ENCODE assay signal across 10 mouse cellular contexts in the genomic region with DNA sequence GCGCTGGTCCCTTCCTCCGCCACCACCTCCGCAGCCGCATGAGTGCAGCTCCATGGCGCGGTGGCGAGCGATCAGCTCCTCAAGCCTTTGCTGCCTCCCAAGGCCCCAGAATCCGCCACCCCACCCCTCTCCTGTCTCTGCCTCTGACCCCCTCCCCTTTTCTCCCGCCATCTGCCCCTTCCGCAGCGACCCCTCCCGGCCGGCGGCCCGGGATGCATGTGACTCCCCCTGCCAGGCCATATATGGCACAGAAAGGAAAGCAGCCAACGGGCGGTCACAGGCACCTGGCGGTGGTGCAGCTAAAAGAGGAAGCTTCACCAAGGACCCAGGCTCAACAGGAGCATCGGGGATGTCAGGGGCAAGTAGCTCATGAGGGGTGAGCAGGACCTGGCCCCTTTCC. TPM values are rescaled to one million over a fixed set of nuclear protein-coding genes. Genes with fewer than 3 reads are reported as not detected.
DNase-seq lines count a peak whose midpoint lies in the region; ATAC-seq and TF ChIP-seq lines count a peak whose summit lies in the region.
"Not testable (repeated sequence)": the region's sequence is repeated elsewhere in the genome, so short reads cannot be mapped to it uniquely, and the experiment has no call there.
"Had no signal": no experiment of that assay in that cellular context is flagged by ENCODE, and none has a peak within 500 bp of the region (broad histone marks: within the 10 kb centered on the region; RNA-seq: fewer than 3 reads in every experiment).

No protein-coding gene starts in this region.

- not testable (repeated sequence) for H3K4me1 ChIP-seq in embryonic facial prominence, embryonic 14.5 days (ENCODE audit: control insufficient read depth, insufficient read depth, low read length); heart, embryonic 11.5 days (ENCODE audit: control insufficient read depth, insufficient read depth, low read length); intestine, postnatal 0 days (replicated peaks; ENCODE audit: control insufficient read depth, insufficient read depth, low read length)

- WGBS in embryonic facial prominence, embryonic 14.5 days, result 0% methylated on average over 3 of the region's 20 CpGs
- 5% methylated on average over 10 of the region's 20 CpGs for WGBS in heart, embryonic 11.5 days (ENCODE audit: insufficient replicate concordance)
- 4% methylated on average over 18 of the region's 20 CpGs for WGBS in intestine, postnatal 0 days

- peak overlapping the region; percentile 55 for H3K4me2 ChIP-seq in embryonic facial prominence, embryonic 14.5 days (ENCODE audit: low read depth, low read length)
- peak overlapping the region; percentile 56 for H3K4me2 ChIP-seq in heart, embryonic 11.5 days
- peak overlapping the region; percentile 65 for H3K4me2 ChIP-seq in intestine, postnatal 0 days (replicated peaks; ENCODE audit: low read depth)

- H3K36me3 ChIP-seq in embryonic facial prominence, embryonic 14.5 days (ENCODE audit: control insufficient read depth, insufficient read depth, low read length); heart, embryonic 11.5 days (ENCODE audit: control insufficient read depth, insufficient read depth, low read length); intestine, postnatal 0 days (ENCODE audit: control insufficient read depth, insufficient read depth): not testable (repeated sequence)

- H3K9ac ChIP-seq in embryonic facial prominence, embryonic 14.5 days (ENCODE audit: low read depth, low read length), result peak overlapping the region; percentile 46; the same call in 1 of the 2 replicates
- H3K9ac ChIP-seq in heart, embryonic 11.5 days (ENCODE audit: low read depth, low read length), result 0 out of 2 replicates have a peak overlapping the region, but pooled peaks have one; percentile 28
- H3K9ac ChIP-seq in intestine, postnatal 0 days (ENCODE audit: low read depth, low read length), result not testable (repeated sequence)

- peak; percentile 4 for DNase-seq in adrenal gland, postnatal 14 days
- peak; percentile 32 for DNase-seq in embryonic facial prominence, embryonic 14.5 days (ENCODE audit: low spot score)
- peak; percentile 10 to 25 for DNase-seq in left cerebral cortex, postnatal 36 days (ENCODE audit: low spot score in 2 of 2)
- DNase-seq in lung, postnatal 10 days, result peak; percentile 11
- DNase-seq in ovary, postnatal 36 days (ENCODE audit: low spot score), result peak; percentile 2
- peak; percentile 37 for DNase-seq in thymus, postnatal 25 days

- H3K27me3 ChIP-seq in embryonic facial prominence, embryonic 14.5 days (replicated peaks; ENCODE audit: control insufficient read depth, insufficient read depth, low read length); heart, embryonic 11.5 days (ENCODE audit: control insufficient read depth, insufficient read depth, low read length); intestine, postnatal 0 days (replicated peaks; ENCODE audit: control insufficient read depth, insufficient read depth, low read length): not testable (repeated sequence)

- intact Hi-C loops in left cerebral cortex, postnatal 36 days (cut with DNase I), result not testable (repeated sequence)

- H3K4me3 ChIP-seq in embryonic facial prominence, embryonic 14.5 days (ENCODE audit: low read depth, low read length), result peak overlapping the region; percentile 34
- peak overlapping the region; percentile 31 for H3K4me3 ChIP-seq in heart, embryonic 11.5 days (ENCODE audit: low read depth, low read length)
- H3K4me3 ChIP-seq in intestine, postnatal 0 days (ENCODE audit: low read depth, low read length), result peak overlapping the region; percentile 18; the same call in 1 of the 2 replicates

- not testable (repeated sequence) for H3K9me3 ChIP-seq in embryonic facial prominence, embryonic 14.5 days (ENCODE audit: control insufficient read depth, low read length); heart, embryonic 11.5 days (replicated peaks; ENCODE audit: control insufficient read depth, low read length); intestine, postnatal 0 days (ENCODE audit: control insufficient read depth)

- not testable (repeated sequence) for ATAC-seq in embryonic facial prominence, embryonic 14.5 days (ENCODE audit: low read depth); heart, embryonic 11.5 days (replicated peaks; ENCODE audit: insufficient number of reproducible peaks, low FRiP score, low TSS enrichment); intestine, postnatal 0 days

- peak; percentile 60 for TF ChIP-seq CTCF in intestine, postnatal 0 days (IDR thresholded peaks at IDR 0.05; ENCODE audit: low read depth)

- H3K27ac ChIP-seq in embryonic facial prominence, embryonic 14.5 days (replicated peaks; ENCODE audit: low read depth, low read length); heart, embryonic 11.5 days (ENCODE audit: low read depth, low read length); intestine, postnatal 0 days (ENCODE audit: low read depth, low read length): not testable (repeated sequence)

RNA-seq across cellular contexts. Expression of gene Gm3629, which starts 14.6 kb away (rescaled TPM):
- total RNA-seq in adrenal gland, postnatal 14 days (2021), result 0.78 and 0.98 TPM in 2 replicates
- not detected in 2 replicates for polyA plus RNA-seq in embryonic facial prominence, embryonic 14.5 days (2014; fragmentation: Nextera tagmentation; extraction: Ambion mirVana)
- polyA plus RNA-seq in heart, embryonic 11.5 days (2014; fragmentation: Nextera tagmentation; extraction: Ambion mirVana), result 0.42 and 1.5 TPM in 2 replicates
- 0.29 TPM in 1 of 2 replicates, not detected in the other for polyA plus RNA-seq in intestine, postnatal 0 days (2015; fragmentation: Nextera tagmentation; extraction: Ambion mirVana)
- 1 to 10 TPM in 1 of 2 experiments, under 1 TPM in 1; 0.68 to 1.2 TPM for total RNA-seq in left cerebral cortex, postnatal 36 days (2021)

RNA-seq across cellular contexts. Expression of gene Gm3460, which starts 17.2 kb away (rescaled TPM):
- total RNA-seq in adrenal gland, postnatal 14 days (2021), result not detected in 2 replicates
- polyA plus RNA-seq in embryonic facial prominence, embryonic 14.5 days (2014; fragmentation: Nextera tagmentation; extraction: Ambion mirVana), result not detected in 2 replicates
- polyA plus RNA-seq in heart, embryonic 11.5 days (2014; fragmentation: Nextera tagmentation; extraction: Ambion mirVana), result 0.61 TPM in 1 of 2 replicates, not detected in the other
- polyA plus RNA-seq in intestine, postnatal 0 days (2015; fragmentation: Nextera tagmentation; extraction: Ambion mirVana), result not detected in 2 replicates
- not detected for total RNA-seq in left cerebral cortex, postnatal 36 days (2021)
- total RNA-seq: adrenal gland, postnatal 36 days; layer of hippocampus, adult 18-20 months had no signal
